Mouse (Mus musculus) myocyte (in vitro differentiated cells): Measurements from ENCODE around the gene Matn3.
A peak's percentile ranks its signal among the peaks of the same experiment; 100 is the strongest.

Experiments
- CEBPB ChIP-seq: IDR thresholded peaks from 2 replicates; pipeline ENCODE4 v1.6.1; 2011; ENCODE audit warnings: mild to moderate bottlenecking, moderate library complexity; ENCODE audit not compliant: poor library complexity, insufficient read depth, severe bottlenecking
- E2F4 ChIP-seq: IDR thresholded peaks from one replicate; pipeline ENCODE4 v1.6.1; 2011; ENCODE audit warnings: mild to moderate bottlenecking, control low read depth, moderate library complexity; ENCODE audit not compliant: insufficient read depth
- MAX ChIP-seq: IDR thresholded peaks from one replicate; pipeline ENCODE4 v1.6.1; 2011; ENCODE audit warnings: low read depth, mild to moderate bottlenecking, control low read depth
- MYOD1 ChIP-seq, 3 experiments: IDR thresholded peaks; one replicate each; pipeline ENCODE4 v1.6.1; 2011; ENCODE audit warnings: control low read depth in 2 of 3, low read depth in 2 of 3, mild to moderate bottlenecking in 2 of 3, moderate library complexity in 1 of 3; ENCODE audit not compliant: insufficient read length in 2 of 3, control insufficient read depth in 1 of 3
- POLR2A ChIP-seq: IDR thresholded peaks from one replicate; pipeline ENCODE4 v1.6.1; 2011; ENCODE audit warnings: low read depth, mild to moderate bottlenecking, control low read depth, moderate library complexity; ENCODE audit not compliant: insufficient read length
- POLR2AphosphoS2 ChIP-seq: IDR thresholded peaks from one replicate; pipeline ENCODE4 v1.6.1; 2011; ENCODE audit warnings: low read depth, control low read depth; ENCODE audit not compliant: insufficient read length
- SRF ChIP-seq: IDR thresholded peaks from one replicate; pipeline ENCODE4 v1.6.1; 2011; ENCODE audit warnings: low read depth; ENCODE audit not compliant: control insufficient read depth, insufficient read length
- TCF3 ChIP-seq: IDR thresholded peaks from one replicate; pipeline ENCODE4 v1.6.1; 2011; ENCODE audit warnings: low read depth, control low read depth; ENCODE audit not compliant: insufficient read length
- USF1 ChIP-seq: IDR thresholded peaks from one replicate; pipeline ENCODE4 v1.6.1; 2011; ENCODE audit warnings: low read depth, mild to moderate bottlenecking, control low read depth, moderate library complexity

DNA sequence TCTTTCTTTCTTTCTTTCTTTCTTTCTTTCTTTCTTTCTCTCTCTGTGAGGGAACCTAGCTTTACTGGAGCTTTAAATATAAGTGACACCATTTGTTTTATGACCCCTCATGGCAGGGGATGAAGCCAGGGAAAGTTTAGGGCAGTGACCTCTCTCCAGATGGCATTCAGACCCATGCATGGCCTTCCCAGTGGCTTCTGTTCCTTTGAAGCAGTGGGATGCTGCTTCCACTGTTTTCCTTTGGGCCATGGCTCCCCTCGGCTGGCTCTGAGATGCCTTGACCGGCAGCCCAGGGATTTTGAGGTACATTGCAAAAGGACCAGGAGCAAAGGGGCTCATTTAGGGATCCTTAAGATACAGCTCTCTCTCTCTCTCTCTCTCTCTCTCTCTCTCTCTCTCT is 45.8 kb upstream of the Matn3 start:
- peak; percentile 3 for TF ChIP-seq POLR2A
- TF ChIP-seq MAX: no peak
- TF ChIP-seq TCF3: no peak
- no peak for TF ChIP-seq MYOD1 (IDR thresholded peaks at IDR 0.05; ENCODE audit: control insufficient read depth in 1 of 3, insufficient read length in 2 of 3, low read depth in 2 of 3)
- TF ChIP-seq POLR2AphosphoS2: no peak
- TF ChIP-seq E2F4: no peak
- no peak for TF ChIP-seq USF1
- TF ChIP-seq SRF: no peak
- no peak for TF ChIP-seq CEBPB
